Mouse (Mus musculus) urinary bladder, adult 2 months (tissue): Measurements from ENCODE around the gene Rarb. TPM values are rescaled to one million over a fixed set of nuclear protein-coding genes. Genes with fewer than 3 reads are reported as not detected.

Experiments used
- DNase-seq: peaks from one replicate; pipeline ENCODE4 v3.0.0; 2022; ENCODE audit warnings: low spot score
- polyA plus RNA-seq: library from polyadenylated mRNA; depleted of rRNA; stranded (reverse); fragments of >200 nt; gene quantifications from 2 replicates; pipeline ENCODE4 v1.2.3, GENCODE M21; 2012

The Rarb gene
- polyA plus RNA-seq, 1 experiment = 14.3 TPM

DNA sequence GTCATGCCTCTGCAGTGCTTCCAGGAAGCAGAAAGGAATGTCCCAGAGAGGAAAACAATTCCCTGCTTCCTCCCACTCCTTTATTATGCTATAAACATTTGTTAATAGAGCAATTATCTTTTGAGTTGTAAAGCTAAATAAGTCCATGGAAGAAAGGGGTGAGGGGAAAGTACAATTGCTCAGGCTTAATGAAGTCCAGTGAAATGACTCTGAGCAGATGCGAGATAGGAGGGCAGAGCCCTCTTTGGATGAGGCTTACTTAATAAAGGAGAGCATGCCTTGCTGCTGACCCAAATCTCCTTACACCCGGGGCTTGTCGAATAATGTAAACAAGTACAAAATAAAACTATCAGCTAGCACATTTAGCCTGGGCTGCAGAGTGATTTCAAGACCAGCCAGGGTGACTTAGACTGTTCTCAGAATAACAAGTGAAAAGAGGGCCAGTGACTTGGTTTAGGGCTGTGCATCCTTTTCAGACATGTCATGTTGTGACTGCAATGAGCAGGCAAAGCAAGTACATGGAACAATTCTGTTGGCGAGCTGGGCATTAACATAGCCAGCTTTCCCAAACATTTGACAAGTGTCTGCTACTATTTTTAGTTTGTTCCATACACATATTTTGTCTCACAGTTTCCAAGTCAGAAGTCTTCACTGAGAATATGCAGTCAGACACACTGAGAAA lies 83.5 kb downstream of the Rarb start:
- no peak for DNase-seq

DNA sequence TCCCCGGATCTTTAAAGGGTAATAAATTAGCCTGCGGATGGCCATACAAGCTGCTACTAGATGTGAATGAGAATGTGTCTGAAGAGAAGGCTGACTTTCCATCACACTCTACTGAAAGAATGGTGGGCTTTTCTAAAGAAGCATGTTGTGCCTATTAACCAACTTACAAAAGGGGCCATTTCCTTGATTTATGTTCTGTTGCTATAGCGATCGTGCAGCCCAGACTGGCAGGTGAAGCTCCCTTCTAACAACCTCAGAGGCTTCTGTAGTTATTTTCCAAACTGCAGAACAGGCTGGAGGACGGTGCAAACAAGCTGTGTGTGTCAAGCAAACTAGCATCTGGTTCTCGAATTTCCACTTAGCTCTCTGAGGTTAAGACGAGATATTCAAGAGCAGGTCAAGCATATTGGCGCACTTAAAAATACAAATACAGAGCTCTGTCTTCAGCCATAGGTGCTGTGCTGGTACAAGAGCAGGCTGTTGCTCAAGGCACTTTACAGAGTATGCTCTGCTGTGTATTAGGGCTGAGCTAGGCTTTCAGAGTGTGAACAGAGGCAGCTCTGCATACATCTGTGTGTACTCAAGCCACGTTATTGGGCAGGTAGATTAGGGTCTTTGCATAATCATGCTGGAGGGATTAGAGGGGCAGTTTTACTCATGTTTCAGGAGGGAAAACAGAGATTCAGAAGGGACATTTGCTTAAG lies 85.2 kb downstream of the Rarb start:
- no peak for DNase-seq

DNA sequence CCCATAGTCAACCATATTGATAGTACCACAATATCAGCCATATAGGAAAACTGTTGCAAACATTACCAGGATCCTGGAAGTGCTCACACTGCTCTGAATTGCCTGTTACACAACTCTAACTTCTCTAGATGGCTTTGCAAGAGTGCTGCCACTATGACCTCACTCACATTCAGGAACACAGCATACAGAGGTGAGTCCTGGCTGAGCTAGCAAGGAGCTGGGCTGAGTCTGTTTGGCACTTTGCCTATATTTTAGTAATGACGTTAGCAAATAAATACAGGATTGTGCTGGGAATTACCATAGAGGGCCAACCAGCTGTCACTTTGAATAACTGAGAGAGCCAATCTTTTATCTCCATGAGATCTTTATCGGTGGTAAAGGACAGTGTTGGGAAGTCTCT lies 86.9 kb downstream of the Rarb start:
- DNase-seq = no peak

DNA sequence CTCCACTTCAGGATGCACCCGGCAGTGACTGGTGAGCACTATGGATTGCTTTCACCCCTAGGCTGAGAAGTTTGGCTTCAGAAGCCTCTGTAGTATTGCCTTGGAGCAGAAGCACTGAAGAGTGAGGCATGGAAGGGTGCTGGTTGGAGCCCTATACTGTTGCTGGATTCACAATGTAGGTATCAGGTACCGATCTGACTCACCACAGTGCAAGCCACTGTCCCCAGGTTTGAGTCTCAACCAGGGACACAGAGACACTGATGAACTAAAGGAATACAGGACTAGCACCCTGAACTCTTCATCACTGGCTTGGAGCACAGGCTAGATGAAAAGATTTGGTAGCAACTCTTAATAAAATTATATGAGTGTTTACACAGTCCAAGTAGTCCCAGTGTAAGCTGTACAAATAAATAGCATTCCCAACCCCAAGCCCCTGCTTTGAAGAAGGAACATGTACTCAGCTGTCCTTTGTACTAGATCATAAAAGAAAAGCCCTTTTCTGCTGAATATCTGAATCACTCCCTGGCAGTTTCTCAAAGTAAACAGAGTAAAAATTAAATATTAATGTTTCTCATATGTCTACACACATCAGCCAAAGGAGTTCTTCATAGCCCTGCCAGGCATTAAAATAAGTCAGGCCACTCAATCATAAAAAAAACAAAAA lies 90.6 kb downstream of the Rarb start:
- no peak for DNase-seq

DNA sequence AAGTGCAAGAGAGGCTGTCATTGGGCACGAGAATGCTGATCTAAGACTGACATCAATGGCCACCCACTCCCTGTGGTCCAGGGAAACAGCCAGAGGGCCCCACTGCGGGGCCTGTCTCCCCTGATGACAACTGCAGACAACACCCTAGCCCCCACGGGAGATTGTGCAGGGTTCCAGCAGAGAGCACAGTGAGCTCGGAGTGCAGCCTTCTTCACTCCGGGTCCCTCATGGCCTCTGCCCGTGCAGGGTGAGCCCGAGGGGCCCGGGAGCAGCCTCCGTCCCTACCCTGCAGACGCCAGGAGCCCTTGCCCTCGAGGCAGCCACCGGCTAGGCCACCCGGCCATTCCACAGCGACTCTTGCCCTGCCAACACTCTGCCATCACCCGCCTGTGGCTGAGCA lies 95.0 kb downstream of the Rarb start:
- no peak for DNase-seq

DNA sequence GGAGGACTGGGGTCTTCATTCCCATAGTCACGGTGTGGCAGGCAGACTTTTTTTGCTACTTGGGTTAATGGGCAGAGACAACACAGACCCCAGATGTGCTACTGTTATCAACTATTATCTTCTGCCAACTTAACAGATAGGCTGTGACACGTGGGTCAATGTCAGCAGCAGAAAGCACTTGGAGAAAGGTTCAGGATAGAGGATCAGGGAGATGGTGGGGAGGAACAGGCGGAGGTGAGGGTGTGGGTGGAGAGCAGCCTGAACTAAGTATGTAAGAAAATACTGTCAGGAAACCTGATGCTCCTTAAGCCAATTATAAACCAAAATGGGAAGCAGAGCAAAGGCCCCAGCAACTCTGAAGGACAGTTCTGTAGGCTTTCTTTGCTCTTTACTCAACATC lies 101.1 kb downstream of the Rarb start:
- no peak for DNase-seq

DNA sequence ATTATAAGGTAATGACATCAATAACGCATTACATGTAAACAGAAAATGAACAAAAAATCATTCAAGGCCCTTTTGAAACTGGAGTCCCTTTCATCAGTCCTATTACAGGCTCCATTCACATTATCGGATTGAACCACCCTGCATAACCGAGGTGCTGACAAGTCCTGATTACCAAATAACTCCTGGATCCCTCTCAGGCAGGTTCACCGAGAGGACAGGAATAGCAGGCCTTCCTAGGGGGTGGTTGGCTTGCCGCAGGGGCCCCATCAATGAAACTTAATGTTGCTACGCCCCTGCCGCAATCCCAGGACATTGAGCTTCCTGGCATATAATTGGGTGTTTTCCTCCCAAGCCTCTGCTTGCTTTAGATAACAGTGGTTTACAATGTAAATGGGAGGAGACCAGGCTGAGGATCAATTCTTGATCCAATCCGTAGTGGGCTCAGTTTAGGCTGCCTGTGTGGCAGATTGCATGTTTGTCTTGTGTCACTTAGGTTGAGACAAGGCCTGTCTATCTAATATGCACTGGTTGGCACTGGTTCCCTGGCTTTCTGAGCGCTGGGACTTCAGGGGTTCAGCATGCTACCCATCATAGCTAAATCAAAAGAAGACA lies 104.5 kb downstream of the Rarb start:
- no peak for DNase-seq

DNA sequence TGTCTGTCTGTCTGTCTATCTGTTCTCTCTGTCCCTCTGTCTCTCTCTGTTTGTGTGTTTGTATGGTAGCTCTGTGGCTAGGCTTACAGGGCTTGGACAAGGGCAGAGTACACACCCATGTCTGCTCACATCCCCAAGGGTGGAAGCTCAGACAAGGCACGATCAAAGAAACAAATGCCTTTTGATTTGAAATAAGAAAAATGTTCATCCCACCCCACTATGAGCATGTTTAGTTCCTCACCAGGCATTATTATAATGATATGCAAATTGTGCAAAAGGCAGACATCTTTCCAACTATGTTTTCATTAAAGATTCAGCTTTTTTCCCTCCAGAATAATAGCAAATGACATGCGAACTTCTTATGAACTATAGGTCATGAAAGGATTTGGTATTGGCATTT lies 105.2 kb downstream of the Rarb start:
- DNase-seq = no peak

DNA sequence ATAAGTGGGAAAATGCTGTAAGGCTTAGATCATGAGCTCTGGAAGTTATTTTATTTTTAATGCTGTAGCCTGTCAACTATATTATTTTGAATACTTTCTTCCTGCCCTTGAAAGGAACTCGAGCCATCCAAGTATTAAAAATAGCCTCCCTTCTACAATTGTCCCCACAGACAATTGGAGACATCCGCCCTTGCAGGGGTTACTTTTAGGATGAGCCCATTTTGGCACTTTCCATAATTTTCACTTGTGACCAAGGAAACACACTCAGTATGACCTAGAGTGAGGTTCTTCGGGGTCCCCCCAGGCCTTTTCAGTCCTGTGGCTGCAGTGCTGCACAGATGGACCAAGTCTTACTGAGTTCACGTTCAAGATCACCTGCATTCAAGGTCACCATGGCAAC lies 119.7 kb downstream of the Rarb start:
- no peak for DNase-seq

DNA sequence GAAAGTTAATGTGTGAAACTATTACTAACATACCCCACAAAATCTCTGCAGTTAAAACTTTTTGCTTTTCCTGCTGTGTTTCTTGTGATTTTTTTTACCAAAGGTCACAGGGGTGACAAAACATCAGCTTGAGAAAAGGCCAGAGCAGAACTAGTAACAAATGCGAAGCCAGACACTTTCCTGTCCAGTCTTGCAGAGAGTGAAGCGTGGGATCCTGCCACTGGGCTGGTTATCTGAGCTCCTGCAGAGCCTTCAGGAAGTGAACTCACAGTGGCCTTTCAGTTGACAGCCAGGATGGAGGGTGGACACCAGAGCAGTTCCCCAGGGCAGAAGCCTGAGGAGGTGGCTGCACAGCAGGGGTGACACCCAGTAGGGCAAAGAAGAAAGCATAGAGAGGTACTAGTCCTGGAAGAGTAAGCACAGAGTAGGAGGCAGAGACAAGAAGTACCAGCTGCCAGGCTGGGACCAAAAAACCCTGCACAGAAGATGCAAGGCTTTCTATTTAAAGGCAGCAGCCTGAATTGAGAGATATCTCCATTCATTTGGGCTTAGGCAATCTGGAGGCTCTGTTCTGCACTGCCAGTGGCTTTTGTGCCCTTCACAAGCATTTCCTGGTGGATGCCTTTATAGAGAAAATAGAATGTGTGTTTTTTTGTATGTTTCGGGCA lies 123.4 kb downstream of the Rarb start:
- DNase-seq = no peak

DNA sequence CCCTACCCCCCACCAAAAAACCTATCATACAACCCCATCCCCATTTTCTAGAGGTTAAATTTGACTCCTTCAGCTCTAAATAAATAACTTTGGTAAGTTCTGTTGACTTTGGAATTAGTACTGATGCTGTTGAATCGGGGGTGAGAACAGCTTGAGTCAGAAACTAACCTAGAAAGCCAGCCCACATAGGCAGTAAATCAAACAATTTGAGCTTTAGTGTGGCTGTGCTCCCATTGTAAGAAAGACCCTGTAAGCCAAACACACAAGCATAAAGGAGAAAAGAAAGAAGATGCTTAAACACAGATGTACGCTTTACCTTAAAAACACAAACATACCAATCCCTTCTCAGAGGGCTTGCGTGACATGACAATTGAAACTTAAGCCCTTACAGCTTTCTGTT lies 140.6 kb downstream of the Rarb start:
- no peak for DNase-seq

DNA sequence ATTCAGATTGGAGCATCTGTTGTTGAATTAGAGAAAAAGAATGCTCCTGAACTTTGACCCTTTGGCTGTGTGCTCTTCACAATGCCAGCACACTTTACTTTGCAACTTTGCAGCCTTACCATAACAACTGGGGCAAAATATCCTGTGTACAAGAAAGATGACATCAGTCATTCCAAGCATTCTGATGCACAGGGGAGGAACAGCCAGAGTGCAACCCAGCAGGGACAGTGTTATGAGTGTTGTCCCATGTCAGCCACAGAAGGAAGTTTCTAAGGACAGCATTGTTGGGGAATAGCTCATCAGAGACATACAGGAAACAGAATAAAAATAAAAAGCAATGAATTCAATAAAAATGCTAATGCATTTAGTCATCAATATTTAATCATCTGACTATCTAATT lies 141.9 kb downstream of the Rarb start:
- DNase-seq = no peak

DNA sequence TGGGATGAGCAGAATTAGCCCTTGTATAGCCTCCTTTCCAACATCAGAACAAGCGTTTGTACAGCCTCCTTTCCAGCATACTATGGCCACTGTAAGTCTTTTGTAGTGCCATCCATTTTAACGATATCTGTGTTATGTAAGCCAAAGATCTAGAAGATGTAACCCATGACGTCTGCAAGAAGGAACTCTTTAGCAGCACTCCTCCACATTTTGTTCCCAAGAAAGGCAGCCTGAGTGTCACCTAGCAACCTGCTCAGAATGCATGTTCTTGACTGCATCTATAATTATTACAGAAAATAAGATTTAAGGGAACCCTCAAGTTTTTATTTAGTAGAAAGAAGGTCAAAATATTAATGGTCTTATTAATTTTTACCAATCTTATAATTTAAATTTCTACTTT lies 148.4 kb downstream of the Rarb start:
- DNase-seq = no peak

DNA sequence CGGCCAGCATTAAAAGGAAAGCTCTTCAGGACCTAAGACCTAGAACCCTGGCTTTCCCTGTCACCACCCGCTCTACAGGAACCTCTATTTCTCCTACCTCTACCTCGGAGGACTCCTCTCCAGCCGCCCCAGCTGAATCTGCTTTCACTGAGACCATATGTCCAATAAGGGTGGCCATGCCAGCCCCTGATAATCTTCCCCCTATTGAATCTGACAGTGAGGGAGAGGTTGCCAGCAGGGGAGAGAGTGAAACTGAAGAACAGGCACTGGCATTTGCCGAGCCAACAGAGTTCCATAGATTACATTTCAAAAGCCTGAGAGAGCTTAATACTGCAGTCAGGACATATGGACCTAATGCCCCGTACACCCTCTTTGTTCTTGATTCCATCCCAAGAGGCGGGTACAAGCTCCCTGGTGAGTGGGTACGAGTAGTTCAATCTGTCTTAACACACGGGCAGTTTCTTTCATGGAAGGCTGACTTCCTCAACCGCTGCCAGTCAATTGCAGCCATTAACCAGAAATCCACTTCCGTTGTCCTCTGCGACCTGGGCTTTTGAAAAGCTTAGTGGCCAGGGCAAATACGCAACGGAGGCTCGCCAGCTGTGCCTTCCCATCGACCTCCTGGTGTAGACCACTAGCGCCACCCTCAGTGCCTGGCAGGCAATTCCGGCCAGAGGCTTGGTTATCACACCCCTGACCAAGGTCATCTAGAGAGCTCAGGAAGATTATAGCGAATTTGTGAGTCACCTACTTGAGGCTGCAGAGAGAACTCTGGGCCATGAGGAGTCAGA lies 179.6 kb downstream of the Rarb start:
- no peak for DNase-seq

DNA sequence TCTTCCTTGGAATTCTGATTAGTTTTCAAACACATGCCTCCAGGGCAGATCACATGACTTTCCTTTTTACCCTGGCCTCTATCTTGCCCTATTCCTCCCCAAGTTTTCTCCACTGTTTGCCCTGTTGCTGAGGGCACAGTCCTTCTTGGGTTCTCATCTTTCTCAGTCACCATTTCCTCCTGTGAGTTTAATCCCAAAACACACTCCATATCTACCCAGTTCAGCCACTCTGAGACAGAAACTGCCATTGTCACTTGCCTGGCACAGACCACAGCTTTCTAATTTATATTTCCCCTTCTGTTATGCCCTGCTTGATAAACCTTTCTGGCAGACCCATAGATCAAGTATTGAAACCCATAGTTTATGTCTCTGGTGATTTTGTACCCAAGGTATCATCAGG lies 205.0 kb downstream of the Rarb start:
- DNase-seq = no peak

DNA sequence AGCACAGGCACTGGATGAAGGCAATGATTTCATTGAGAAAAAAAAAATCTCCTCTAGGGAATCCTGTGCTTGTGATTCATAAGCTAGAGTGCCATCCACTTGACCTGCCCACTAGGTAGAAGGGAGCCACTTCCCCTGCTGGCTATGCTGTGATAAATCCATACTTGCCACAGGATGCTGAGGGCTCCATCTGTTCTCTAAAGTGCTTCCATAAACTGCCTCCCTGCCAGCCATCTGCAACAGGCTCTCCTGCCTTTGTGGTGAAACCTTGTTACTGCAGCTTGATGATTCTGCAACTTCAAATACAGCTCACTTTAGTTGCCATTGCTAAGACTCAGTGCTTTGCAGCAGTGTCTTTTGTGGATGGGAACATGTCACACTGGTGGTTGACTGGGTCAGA lies 213.5 kb downstream of the Rarb start:
- no peak for DNase-seq

DNA sequence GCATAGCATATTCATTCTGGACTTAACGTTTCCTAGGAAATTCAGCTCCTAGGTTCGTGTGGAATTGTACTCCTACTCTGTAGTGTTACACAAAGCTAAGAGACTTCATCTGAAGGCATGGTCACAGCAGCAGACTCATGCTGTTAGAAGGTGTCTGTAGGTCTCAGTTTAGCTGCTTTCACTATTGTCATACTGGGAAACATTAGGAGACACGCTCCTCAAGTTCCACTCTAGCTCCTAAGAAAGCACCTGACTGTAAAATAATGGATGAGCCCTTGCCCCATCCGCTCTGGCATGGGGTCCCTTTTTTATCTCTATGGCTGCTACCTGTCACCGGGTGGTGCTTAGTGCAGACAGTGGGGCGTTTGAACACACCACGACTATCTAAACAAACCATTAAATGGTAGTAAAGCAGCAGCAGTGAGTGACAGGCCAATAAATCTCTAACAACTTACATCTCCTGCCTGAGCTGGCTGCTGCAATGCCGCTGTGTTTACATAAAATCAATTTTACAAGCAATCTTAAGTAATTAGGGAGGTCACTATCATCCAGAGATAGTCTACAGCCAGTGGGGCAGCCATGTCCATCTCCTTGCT lies 214.4 kb downstream of the Rarb start:
- no peak for DNase-seq

DNA sequence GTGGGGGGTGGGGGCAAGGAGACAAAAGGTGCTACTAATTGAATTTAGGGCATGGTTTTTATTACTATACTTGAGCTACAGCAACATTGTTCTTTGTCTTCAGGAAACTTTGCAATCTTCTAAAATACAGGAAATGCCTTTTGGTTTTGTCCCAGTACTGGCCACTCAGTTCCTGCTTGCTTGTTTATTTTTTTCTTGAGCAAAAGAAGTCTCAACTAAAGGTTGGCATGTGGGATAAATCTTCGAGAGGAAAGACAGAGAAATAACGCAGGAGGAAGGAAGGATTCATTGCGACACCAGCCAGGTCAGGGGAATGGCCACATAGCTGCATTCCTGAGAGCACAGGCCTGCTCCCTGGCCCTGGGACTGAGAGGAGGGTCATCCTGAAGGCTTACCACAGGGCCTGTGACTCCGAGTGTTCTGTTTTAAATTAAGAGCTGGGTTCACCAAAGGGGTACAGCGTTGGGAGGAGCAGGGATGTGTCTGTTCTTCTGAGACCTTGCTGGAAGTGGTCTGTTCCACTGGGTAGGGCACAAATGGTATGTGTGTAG lies 215.8 kb downstream of the Rarb start:
- DNase-seq = no peak

DNA sequence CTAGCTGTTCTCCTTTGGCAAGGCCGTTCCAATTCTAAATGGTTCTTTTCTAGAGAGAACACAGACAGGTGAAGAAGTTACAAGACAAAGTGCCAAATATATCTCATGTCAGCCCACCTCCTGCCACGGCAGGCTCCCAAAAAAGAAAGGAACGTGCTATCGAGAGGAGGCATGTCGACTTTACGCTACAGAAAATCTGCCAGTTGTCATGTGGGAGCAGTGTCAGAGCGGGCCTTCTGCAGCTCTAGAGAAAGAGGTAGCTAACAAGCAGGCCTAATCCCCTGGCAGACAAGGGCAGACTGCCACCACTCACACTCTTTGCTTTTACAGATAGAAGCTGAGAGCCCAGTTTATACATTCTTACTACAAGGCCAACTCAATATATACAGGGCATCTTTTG lies 219.7 kb downstream of the Rarb start:
- DNase-seq = no peak

DNA sequence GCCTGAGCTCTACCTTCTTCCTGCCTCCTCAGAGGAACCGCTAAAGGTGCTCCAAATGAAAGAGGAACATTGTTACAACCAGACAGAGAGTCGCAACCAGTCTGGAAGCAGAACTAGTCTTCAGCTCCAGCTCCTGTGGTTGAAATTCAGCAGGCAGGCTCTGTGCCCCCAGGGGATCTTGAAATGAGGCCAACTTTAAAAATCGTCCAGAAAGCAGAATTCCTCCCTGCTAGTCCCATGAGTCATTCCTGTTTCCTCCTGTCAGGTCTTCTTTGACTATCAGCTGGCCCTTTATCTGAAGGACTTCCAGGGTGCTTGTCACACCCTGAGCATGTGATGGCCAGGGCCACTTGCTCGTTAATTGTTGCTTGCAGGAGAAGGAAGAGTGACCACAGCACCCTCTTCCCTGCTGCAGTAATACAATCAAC lies 220.9 kb downstream of the Rarb start:
- DNase-seq = no peak

DNA sequence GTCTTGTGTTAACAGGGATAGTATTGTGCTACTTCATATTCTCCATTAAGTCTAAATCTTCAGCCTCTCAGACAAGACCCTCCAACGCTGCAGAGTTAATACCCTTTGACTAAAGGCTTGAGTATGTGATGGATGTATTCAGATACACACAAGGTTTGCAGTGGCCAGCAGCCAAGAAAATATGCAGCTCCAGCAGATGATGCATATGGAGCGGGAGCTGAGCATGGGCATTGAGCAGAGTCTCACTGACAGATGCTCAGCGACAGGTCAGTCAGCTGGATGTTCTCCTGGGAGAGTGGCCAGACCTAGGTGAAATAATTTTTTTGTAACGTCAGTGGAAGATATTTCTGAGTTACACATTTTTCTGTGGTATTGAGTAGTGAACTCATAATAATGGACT lies 229.8 kb downstream of the Rarb start:
- DNase-seq = no peak
